Comparison of ENCODE assay signal across 27 mouse cellular contexts in the genomic region with DNA sequence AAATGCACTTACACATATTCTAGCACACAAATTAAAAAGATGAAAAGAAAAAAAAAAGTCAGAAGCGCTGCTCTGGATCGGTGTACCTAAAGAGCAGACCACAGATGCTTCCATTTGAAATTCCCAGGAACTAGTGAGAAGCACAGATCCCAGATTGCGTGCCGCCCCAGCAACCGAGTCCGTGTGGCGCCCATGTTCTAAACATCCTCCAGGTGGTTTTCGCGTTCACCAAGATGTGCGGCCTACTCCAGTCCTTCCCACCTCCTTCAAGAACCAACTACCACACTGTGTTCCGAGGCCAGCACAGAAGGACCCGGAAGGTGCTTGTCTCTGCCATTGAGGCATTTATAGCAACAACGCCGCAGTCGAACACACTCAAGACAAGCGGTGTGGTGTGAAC.
DNase-seq lines count a peak whose midpoint lies in the region; TF ChIP-seq lines count a peak whose summit lies in the region.
"Had no signal": no experiment of that assay in that cellular context is flagged by ENCODE, and none has a peak within 500 bp of the region (broad histone marks: within the 10 kb centered on the region; RNA-seq: fewer than 3 reads in every experiment).

No protein-coding gene starts in this region.

- DNase-seq in layer of hippocampus, adult 2 months (ENCODE audit: low spot score in 2 of 2): peak; percentile 27 to 44
- DNase-seq in layer of hippocampus, adult 9-10 months (ENCODE audit: low spot score): no peak
- peak; percentile 24 for DNase-seq in right cerebral cortex, adult 18-20 months
- no peak for DNase-seq in right cerebral cortex, postnatal 36 days (ENCODE audit: low spot score in 2 of 2)
- peak; percentile 66 for DNase-seq in brain, adult 2 months (ENCODE audit: low read depth, low spot score)
- peak; percentile 46 for DNase-seq in telencephalon, adult 2 months (ENCODE audit: low read depth, low spot score)
- DNase-seq: adrenal gland, adult 2 months; adrenal gland, postnatal 14 days; cerebellum, adult 11-12 months; cerebellum, adult 8-10 months; cerebellum, postnatal 10 days; cerebellum, postnatal 36 days; embryo, embryonic 11 days; gastrocnemius, adult 2 months; gastrocnemius, postnatal 14 days; heart, adult 11 months; heart, postnatal 10 days; heart, postnatal 36 days had no signal

- peak overlapping the region; percentile 72 for H3K27ac ChIP-seq in layer of hippocampus, adult 2 months
- H3K27ac ChIP-seq: embryonic facial prominence, embryonic 10.5 days; embryonic facial prominence, embryonic 13.5 days; forebrain, embryonic 12.5 days; forebrain, embryonic 15.5 days; gastrocnemius, adult 2 months; heart, embryonic 15.5 days; hindbrain, embryonic 10.5 days; hindbrain, embryonic 13.5 days had no signal

- TF ChIP-seq CTCF in layer of hippocampus, adult 2 months (conservative IDR thresholded peaks at IDR 0.05): no peak

- H3K4me3 ChIP-seq in layer of hippocampus, adult 2 months: no peak overlapping the region
- H3K4me3 ChIP-seq: embryonic facial prominence, embryonic 10.5 days; embryonic facial prominence, embryonic 13.5 days; erythroblast, embryonic 14.5 days; forebrain, embryonic 12.5 days; forebrain, embryonic 15.5 days; gastrocnemius, adult 2 months; heart, embryonic 12.5 days; heart, embryonic 15.5 days; hindbrain, embryonic 10.5 days; hindbrain, embryonic 13.5 days had no signal

Comparison
In these comparisons a context has a peak if more than half of its experiments do, and no peak if none do; other contexts are left out.
1. DNase-seq: peak in layer of hippocampus, adult 2 months (2 of 2), right cerebral cortex, adult 18-20 months (single experiment), brain, adult 2 months (single experiment) and telencephalon, adult 2 months (single experiment); none in layer of hippocampus, adult 9-10 months (single experiment) and right cerebral cortex, postnatal 36 days (0 of 2).